Mouse (Mus musculus) heart, embryonic 10.5 days (tissue): Measurements from ENCODE around the gene Slc38a4. TPM values are rescaled to one million over a fixed set of nuclear protein-coding genes. Genes with fewer than 3 reads are reported as not detected.

Experiments
- DNase-seq: peaks from one replicate; pipeline ENCODE4 v3.0.0-alpha.2; 2017; ENCODE audit warnings: low spot score
- H3K27ac ChIP-seq: fragments of 300-500 bp; sonication (generic); 2 replicates; pipeline ENCODE4 v1.5.1; 2016; ENCODE audit warnings: mild to moderate bottlenecking
- H3K27me3 ChIP-seq: fragments of 300-500 bp; sonication (generic); 2 replicates; pipeline ENCODE4 v1.6.1; 2016; ENCODE audit warnings: mild to moderate bottlenecking; ENCODE audit not compliant: poor library complexity, insufficient read depth, severe bottlenecking
- H3K36me3 ChIP-seq: fragments of 300-500 bp; sonication (generic); 2 replicates; pipeline ENCODE4 v1.6.1; 2016; ENCODE audit warnings: mild to moderate bottlenecking, moderate library complexity
- H3K4me1 ChIP-seq: fragments of 300-500 bp; sonication (generic); 2 replicates; pipeline ENCODE4 v1.6.1; 2016; ENCODE audit warnings: mild to moderate bottlenecking
- H3K4me3 ChIP-seq: fragments of 300-500 bp; sonication (generic); 2 replicates; pipeline ENCODE4 v1.5.1; 2016; ENCODE audit warnings: mild to moderate bottlenecking, moderate library complexity
- H3K9me3 ChIP-seq: fragments of 300-500 bp; sonication (generic); 2 replicates; pipeline ENCODE4 v1.6.1; 2016; ENCODE audit warnings: mild to moderate bottlenecking, moderate library complexity
- WGBS: fragments of 180-500 bp; shearing (Covaris S2); methylation state at CpG from one replicate; pipeline ENCODE4 v1.1.7; 2016; 5-methylcytosine and 5-hydroxymethylcytosine counted together
- polyA plus RNA-seq: library from polyadenylated mRNA; unstranded; fragments of >200 nt; fragmentation: Nextera tagmentation; extraction: Ambion mirVana; gene quantifications from 2 replicates; pipeline ENCODE4 v1.2.1, GENCODE M21; 2016

Gene Slc38a4
- polyA plus RNA-seq, 1 experiment from 2014 or later = 148 TPM

DNA sequence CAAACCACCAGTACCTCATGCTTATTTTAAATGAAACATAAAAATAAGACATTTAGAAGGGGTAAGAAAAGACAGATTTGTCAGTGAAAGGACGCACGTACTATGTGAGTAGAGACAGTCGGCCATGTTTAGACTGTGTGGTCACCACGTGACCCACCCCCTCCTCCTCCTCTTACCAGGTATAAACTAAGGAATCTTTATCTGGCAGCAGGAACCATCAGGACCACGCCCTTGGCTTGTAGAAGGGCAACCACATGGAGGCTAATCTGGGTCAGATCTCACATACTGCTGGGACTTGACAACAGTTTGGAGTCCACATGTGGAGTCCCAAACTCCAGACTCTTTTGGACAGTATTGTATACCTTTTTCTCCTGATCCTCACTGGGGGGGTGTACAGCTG lies 7.5 kb downstream of the Slc38a4 start:
- DNase-seq = no peak
- Histone ChIP-seq H3K9me3 (no peaks in the 10 kb centered on the region), H3K27ac (peak overlapping the region; percentile 62; the same call in 1 of the 2 replicates), H3K4me3 (no peak overlapping the region), H3K4me1 (peaks cover 47% of the 10 kb centered on the region), H3K36me3 (no peaks in the 10 kb centered on the region), H3K27me3 (no peaks in the 10 kb centered on the region)
- 70% methylated on average over 5 of the region's 5 CpGs for WGBS

DNA sequence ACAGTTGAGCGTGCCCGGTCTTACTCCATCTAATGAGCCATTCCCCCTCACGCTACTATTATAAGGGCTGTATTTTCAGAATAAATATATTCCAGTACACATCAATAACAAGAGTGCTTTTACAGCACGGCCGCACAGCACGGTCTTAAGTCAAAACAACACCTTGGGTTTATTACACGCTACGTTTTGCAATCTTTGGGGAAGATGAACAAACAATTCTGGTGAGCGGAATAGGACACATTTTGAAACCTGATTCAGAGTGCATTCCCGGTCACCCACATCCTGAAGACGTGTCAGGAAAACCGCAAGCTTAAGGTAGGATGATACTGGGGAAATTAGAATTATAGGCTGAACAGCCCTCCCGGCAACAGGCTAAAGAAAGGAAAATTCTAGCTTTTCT lies 11.8 kb downstream of the Slc38a4 start:
- Histone ChIP-seq H3K4me1 (peaks cover 27% of the 10 kb centered on the region), H3K4me3 (no peak overlapping the region), H3K9me3 (no peaks in the 10 kb centered on the region), H3K27ac (no peak overlapping the region), H3K36me3 (peaks cover 5% of the 10 kb centered on the region; the same call in 1 of the 2 replicates), H3K27me3 (no peaks in the 10 kb centered on the region)
- 94% methylated on average over 13 of the region's 13 CpGs for WGBS
- DNase-seq = no peak

DNA sequence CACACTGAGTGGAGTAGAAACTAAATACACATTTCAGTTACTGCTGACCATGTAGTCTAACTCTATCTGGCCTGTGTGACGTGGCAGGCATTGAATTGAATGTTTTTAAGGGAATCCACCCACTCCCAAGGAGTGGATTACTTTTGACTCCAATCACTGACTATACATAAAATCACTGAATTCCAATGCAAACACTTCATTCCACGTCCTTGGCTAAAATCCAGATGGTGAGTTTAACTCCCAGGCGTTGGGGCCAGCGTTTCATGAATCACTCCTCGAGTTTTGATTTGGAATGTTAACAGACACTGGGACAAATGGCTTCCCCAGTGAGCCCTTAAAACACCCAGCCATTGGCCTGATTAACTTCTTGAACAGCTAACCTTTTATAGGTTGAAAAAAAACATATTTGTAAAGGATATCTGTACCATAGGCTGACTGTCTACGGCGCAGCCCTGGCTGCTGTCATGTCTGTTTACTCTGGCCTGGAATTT lies 13.7 kb downstream of the Slc38a4 start:
- Histone ChIP-seq H3K4me1 (peaks cover 12% of the 10 kb centered on the region; the same call in 1 of the 2 replicates), H3K36me3 (peaks cover 13% of the 10 kb centered on the region), H3K27ac (0 out of 2 replicates have a peak overlapping the region, but pooled peaks have one; percentile 77), H3K9me3 (no peaks in the 10 kb centered on the region), H3K4me3 (no peak overlapping the region), H3K27me3 (no peaks in the 10 kb centered on the region)
- 56% methylated on average over 7 of the region's 7 CpGs for WGBS
- DNase-seq = no peak

DNA sequence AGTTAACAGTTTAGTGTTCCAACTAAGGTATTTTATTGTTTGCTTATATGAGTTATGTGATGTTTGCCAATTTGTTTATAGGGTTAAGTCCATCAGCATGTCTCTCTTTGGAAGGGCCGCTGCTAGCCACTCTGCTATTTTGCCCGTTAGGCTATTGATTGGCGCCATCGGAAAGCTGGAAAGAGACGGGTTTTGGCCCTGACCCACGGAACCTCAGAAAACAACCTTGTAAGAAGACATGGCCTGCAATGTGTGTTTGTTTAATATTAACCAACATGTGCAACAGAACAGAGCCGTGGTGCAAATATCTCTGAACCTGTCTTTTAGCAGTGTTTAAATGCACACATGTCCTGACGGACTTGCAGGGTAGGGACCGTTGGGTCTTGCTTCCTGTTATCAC lies 14.6 kb downstream of the Slc38a4 start:
- no peaks in the 10 kb centered on the region for H3K9me3 ChIP-seq

GRCm38 (mm10) chr15:97037710-97038109 lies 18.0 kb downstream of the Slc38a4 start:
- Histone ChIP-seq H3K36me3 (peaks cover 13% of the 10 kb centered on the region), H3K4me1 (peaks cover 18% of the 10 kb centered on the region), H3K27me3 (no peaks in the 10 kb centered on the region), H3K9me3 (no peaks in the 10 kb centered on the region), H3K4me3 (no peak overlapping the region), H3K27ac (no peak overlapping the region)
- no peak for DNase-seq
- WGBS = 86% methylated on average over 8 of the region's 8 CpGs

More for the DNA sequence above, 14.6 kb downstream of the Slc38a4 start:
- Histone ChIP-seq H3K4me3 (no peak overlapping the region), H3K4me1 (peaks cover 11% of the 10 kb centered on the region; the same call in 1 of the 2 replicates), H3K27me3 (no peaks in the 10 kb centered on the region), H3K27ac (peak overlapping the region; percentile 77; the same call in 1 of the 2 replicates), H3K36me3 (peaks cover 13% of the 10 kb centered on the region)
- DNase-seq = no peak
- WGBS = 90% methylated on average over 9 of the region's 9 CpGs

DNA sequence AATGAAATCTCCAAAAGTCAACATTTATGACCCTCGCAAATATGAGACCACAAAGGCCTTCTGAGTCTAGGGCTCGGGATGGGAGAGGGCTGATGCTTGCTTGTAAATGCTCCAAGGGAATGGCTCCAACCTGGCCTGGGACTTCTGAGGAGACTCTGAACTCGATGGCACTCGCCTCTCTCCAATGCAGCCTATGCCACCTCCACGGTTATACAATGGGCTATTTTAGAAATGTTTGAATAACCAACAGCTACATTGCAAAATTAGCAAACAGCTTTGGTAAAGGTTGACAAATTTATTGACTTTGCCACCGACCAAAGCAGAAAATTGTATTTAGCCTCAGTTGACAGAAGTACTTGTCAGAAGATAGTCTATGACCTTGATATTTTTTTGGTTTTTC lies 19.9 kb downstream of the Slc38a4 start:
- 85% methylated on average over 6 of the region's 6 CpGs for WGBS
- H3K36me3 ChIP-seq = peaks cover 8% of the 10 kb centered on the region
- DNase-seq = no peak
- H3K27me3 ChIP-seq = no peaks in the 10 kb centered on the region
- H3K4me1 ChIP-seq = peaks cover 13% of the 10 kb centered on the region
- no peak overlapping the region for H3K4me3 ChIP-seq
- H3K27ac ChIP-seq = no peak overlapping the region
- H3K9me3 ChIP-seq = no peaks in the 10 kb centered on the region

DNA sequence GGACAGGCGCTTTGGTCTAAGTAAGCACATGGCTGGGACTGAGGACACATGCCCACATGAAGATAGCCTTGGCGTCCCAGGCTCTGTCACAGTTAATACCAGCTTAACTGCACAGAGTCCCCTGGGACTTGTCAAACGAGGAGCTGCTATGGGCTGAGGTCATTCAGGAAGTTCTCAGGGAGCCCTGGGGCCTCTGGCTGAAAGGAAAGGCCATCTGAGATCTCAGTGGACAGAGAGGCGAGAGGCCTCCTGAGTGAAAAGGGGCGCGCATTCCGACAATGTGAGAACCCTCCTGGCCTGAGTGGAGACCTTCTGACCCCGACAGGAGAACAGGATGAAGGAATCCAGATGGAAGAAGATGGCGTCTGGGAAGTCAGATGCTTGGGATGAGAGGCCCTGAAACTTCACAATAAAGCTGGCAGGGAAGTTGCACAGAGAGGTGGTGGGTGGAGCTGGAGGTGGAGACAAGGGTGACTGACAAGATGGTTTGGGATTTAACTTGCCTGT lies 22.2 kb downstream of the Slc38a4 start:
- Histone ChIP-seq H3K36me3 (peaks cover 8% of the 10 kb centered on the region), H3K27ac (peak overlapping the region; percentile 80), H3K9me3 (no peaks in the 10 kb centered on the region), H3K4me3 (peak overlapping the region; percentile 0; the same call in 1 of the 2 replicates), H3K4me1 (peaks cover 20% of the 10 kb centered on the region), H3K27me3 (no peaks in the 10 kb centered on the region)
- 18% methylated on average over 9 of the region's 9 CpGs for WGBS
- peak; percentile 90 for DNase-seq

GRCm38 (mm10) chr15:97031886-97032285 lies 23.9 kb downstream of the Slc38a4 start:
- no peaks in the 10 kb centered on the region for H3K36me3 ChIP-seq
- no peaks in the 10 kb centered on the region for H3K9me3 ChIP-seq
- WGBS = 84% methylated on average over 5 of the region's 5 CpGs
- no peak for DNase-seq
- no peak overlapping the region for H3K27ac ChIP-seq
- peaks cover 30% of the 10 kb centered on the region for H3K4me1 ChIP-seq
- H3K27me3 ChIP-seq = no peaks in the 10 kb centered on the region
- H3K4me3 ChIP-seq = no peak overlapping the region

DNA sequence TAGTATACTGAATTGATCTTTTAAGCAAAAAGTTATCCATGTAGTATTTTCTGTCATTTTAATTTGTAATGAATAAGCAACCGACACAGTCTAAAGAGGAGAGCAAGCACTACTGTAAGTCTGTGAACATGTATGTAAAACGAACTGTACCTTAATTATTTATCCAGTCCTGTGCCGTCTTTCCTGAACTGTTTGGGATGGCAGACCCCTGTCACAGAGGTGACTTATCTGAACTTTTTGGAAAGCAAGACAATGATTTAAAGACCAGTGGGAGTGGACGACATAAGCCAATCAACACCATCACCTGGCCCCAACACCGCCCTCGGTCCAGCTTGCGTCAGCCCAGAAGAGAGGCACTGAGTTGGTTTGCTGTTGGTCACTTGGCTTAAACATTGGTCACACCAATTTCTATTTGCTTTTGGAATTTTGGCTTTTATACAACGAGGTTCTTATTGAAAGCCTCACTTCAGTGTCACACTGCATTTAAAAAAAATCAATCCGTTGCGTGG lies 24.7 kb downstream of the Slc38a4 start:
- no peak overlapping the region for H3K27ac ChIP-seq
- WGBS = 88% methylated on average over 10 of the region's 10 CpGs
- DNase-seq = no peak
- H3K27me3 ChIP-seq = no peaks in the 10 kb centered on the region
- H3K9me3 ChIP-seq = no peaks in the 10 kb centered on the region
- no peak overlapping the region for H3K4me3 ChIP-seq
- H3K36me3 ChIP-seq = no peaks in the 10 kb centered on the region
- H3K4me1 ChIP-seq = peaks cover 26% of the 10 kb centered on the region

GRCm38 (mm10) chr15:97030136-97030535 lies 25.6 kb downstream of the Slc38a4 start:
- 92% methylated on average over 4 of the region's 4 CpGs for WGBS
- no peak for DNase-seq
- Histone ChIP-seq H3K36me3 (no peaks in the 10 kb centered on the region), H3K27me3 (no peaks in the 10 kb centered on the region), H3K9me3 (no peaks in the 10 kb centered on the region), H3K4me1 (peaks cover 26% of the 10 kb centered on the region), H3K27ac (no peak overlapping the region), H3K4me3 (no peak overlapping the region)

DNA sequence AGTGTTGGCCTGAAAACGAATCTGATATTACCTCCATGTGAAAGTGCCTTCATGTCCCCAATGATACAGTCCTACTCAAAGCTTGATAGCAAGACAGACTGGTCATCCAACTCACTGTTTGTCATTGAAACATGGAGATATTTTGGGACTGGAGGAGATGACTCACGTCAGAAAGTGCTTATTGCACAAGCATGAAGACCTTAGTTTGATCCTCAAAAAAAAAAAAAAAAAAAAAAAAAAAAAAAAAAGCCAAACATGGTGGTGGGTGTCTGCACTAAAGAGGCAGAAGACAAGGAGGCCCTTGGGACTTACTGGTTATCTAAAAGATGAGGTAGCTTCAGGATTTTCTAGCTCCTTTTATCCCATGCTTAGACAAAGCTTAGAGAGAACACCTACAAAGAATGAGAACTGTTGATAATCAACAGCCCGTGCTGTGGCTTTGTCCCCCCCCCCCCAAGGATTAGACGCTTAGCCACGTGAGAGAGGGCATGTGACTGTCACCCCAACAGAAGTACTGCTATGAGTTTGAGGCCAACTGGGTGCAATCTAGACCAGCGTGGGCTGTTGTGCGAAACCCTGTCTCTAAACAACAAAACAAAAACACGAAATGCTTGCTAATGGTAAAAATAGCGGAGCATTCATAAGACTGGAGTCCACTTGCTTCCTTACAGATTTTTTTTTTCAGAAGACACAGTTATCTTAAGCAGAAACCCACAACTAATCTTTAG lies 26.5 kb downstream of the Slc38a4 start:
- Histone ChIP-seq H3K27me3 (no peaks in the 10 kb centered on the region), H3K4me1 (peaks cover 26% of the 10 kb centered on the region), H3K27ac (no peak overlapping the region), H3K36me3 (no peaks in the 10 kb centered on the region), H3K9me3 (no peaks in the 10 kb centered on the region), H3K4me3 (no peak overlapping the region)
- WGBS = 76% methylated on average over 9 of the region's 9 CpGs
- DNase-seq = no peak

DNA sequence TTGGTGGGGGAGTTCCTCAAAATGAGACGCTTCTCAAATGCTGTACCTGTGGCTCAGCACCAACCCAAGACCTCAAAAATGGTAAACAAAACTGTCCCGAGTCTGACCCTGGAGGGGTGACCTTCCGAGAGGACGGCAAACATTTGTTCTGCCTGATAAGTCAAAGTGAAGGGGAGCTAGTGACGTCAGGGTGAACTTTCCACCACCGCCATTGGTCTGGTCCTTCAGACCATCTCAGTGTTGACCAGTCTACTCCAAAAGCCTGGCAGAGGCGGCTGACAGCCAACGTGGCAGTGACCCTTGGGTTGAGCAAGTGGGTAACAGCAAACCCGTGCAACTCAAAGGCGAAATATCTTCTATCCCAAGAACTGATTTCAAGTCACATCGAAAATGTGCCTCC lies 27.1 kb downstream of the Slc38a4 start:
- no peak overlapping the region for H3K4me3 ChIP-seq
- 69% methylated on average over 11 of the region's 11 CpGs for WGBS
- no peak overlapping the region for H3K27ac ChIP-seq
- peaks cover 24% of the 10 kb centered on the region for H3K4me1 ChIP-seq
- H3K36me3 ChIP-seq = no peaks in the 10 kb centered on the region
- H3K9me3 ChIP-seq = no peaks in the 10 kb centered on the region
- no peaks in the 10 kb centered on the region for H3K27me3 ChIP-seq
- no peak for DNase-seq

DNA sequence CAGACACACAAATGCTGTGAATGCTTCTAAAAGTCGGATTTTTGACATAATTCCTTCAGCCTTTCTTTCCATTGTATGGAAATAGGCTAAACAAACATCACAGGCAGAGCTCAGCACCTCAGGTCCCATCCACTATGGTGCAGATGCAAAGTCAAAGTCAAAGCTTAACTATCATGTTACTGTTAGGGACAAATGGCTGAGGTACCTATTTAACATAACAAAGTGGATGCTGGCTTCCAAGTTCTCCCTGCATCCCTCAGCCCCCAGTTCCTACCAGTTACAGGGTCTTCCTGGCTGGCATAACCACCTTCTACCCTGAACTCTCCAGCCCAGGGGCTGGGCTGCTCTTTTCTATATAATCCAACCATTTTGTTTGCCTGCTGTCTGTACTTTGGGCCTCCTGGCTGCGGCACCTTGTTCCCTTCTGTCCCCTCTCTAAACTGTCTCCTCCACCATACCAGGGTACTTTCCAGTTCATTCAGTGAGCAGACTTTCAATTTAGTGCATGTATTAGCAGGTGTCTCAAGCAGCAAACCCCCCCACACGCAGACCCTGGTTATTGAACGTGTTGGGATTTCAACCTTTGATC lies 27.6 kb downstream of the Slc38a4 start:
- WGBS = 48% methylated on average over 4 of the region's 4 CpGs
- peaks cover 19% of the 10 kb centered on the region for H3K4me1 ChIP-seq
- H3K4me3 ChIP-seq = no peak overlapping the region
- H3K36me3 ChIP-seq = no peaks in the 10 kb centered on the region
- no peak overlapping the region for H3K27ac ChIP-seq
- H3K9me3 ChIP-seq = no peaks in the 10 kb centered on the region
- DNase-seq = no peak
- no peaks in the 10 kb centered on the region for H3K27me3 ChIP-seq
